Mouse (Mus musculus): ENCODE measurements around the gene Nav1.

- TF ChIP-seq POLR2A (IDR thresholded peaks at IDR 0.05; ENCODE audit: extremely low read depth, insufficient read depth, low read length), result no peak
- no peak for TF ChIP-seq CTCF (IDR thresholded peaks at IDR 0.05; ENCODE audit: low read depth, low read length)
These were observed 40.5 kb downstream of the Nav1 start for GRCm38 (mm10) chr1:135566611-135567010.

Data from liver, adult 2 months (tissue).